Mouse (Mus musculus) forebrain, embryonic 11.5 days (tissue): ENCODE data around the gene AC170998.1. TPM values are rescaled to one million over a fixed set of nuclear protein-coding genes. Genes with fewer than 3 reads are reported as not detected.
"Not testable (repeated sequence)": the region's sequence is repeated elsewhere in the genome, so short reads cannot be mapped to it uniquely, and the experiment has no call there.

ENCODE experiments used
- ATAC-seq: fragments of 200-750 bp; cut with Nextera tagmentation; replicated peaks from 2 replicates; pipeline ENCODE4 v1.8.0; 2017; ENCODE audit warnings: moderate TSS enrichment; ENCODE audit not compliant: low FRiP score
- DNase-seq: peaks from one replicate; pipeline ENCODE4 v3.0.0-alpha.2; 2017; ENCODE audit warnings: low spot score
- H3K27ac ChIP-seq: fragments of 300-500 bp; sonication (generic); 2 replicates; pipeline ENCODE4 v1.5.1; 2014; ENCODE audit warnings: low read depth, low read length
- H3K27me3 ChIP-seq: fragments of 300-500 bp; sonication (generic); 2 replicates; pipeline ENCODE4 v1.6.1; 2014; ENCODE audit warnings: mild to moderate bottlenecking, low read length, mixed read lengths; ENCODE audit not compliant: control insufficient read depth, insufficient read depth
- H3K36me3 ChIP-seq: fragments of 300-500 bp; sonication (generic); 2 replicates; pipeline ENCODE4 v1.6.1; 2014; ENCODE audit warnings: mild to moderate bottlenecking, low read length, moderate library complexity, mixed read lengths; ENCODE audit not compliant: control insufficient read depth, insufficient read depth
- H3K4me1 ChIP-seq: fragments of 300-500 bp; sonication (generic); replicated peaks from 2 replicates; pipeline ENCODE4 v1.6.1; 2014; ENCODE audit warnings: low read length, mixed read lengths; ENCODE audit not compliant: control insufficient read depth, insufficient read depth
- H3K4me2 ChIP-seq: fragments of 300-500 bp; sonication (generic); 2 replicates; pipeline ENCODE4 v1.6.1; 2014; ENCODE audit warnings: low read depth, mild to moderate bottlenecking, low read length, moderate library complexity, mixed read lengths; ENCODE audit not compliant: severe bottlenecking
- H3K4me3 ChIP-seq: fragments of 300-500 bp; sonication (generic); 2 replicates; pipeline ENCODE4 v1.5.1; 2014; ENCODE audit warnings: low read depth, low read length
- H3K9ac ChIP-seq: fragments of 300-500 bp; sonication (generic); 2 replicates; pipeline ENCODE4 v1.6.1; 2014; ENCODE audit warnings: low read length
- H3K9me3 ChIP-seq: fragments of 300-500 bp; sonication (generic); 2 replicates; pipeline ENCODE4 v1.6.1; 2016; ENCODE audit warnings: low read length, mixed read lengths; ENCODE audit not compliant: control insufficient read depth
- WGBS: fragments of 180-500 bp; shearing (Covaris S2); extraction: QIAGEN DNeasy Blood & Tissue Kit; methylation state at CpG from one replicate; pipeline ENCODE4 v1.1.7; 2014; 5-methylcytosine and 5-hydroxymethylcytosine counted together
- polyA plus RNA-seq: library from polyadenylated mRNA; unstranded; fragments of >200 nt; fragmentation: Nextera tagmentation; extraction: Ambion mirVana; gene quantifications from 2 replicates; pipeline ENCODE4 v1.2.1, GENCODE M21; 2014

Gene AC170998.1
- polyA plus RNA-seq, 1 experiment from 2014 or later = 3.0 TPM

DNA sequence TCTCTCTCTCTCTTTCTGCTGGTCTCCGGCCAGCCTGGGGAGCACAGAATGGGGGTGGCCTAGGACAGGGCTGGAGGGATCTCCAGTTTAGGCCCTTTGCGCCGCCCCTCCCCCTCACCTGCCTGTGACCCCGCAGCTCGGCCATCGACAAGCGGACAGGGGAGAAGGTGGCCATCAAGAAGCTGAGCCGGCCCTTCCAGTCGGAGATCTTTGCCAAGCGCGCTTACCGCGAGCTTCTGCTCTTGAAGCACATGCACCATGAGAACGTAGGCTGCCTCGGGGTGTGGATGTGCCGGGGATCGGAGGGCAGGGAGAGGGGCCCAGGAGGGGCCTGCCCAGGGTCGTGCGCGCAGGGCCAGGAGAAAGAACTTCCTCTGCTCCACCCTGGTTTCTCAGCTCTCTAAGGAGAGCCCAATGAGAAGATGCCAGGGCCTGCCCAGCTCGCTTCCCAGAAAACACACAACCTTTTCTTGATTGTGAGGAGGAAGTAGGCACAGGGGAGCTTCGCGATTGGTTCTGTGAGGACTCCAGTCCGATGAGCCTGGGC lies 44.1 kb downstream of the AC170998.1 start:
- peak overlapping the region; percentile 35 for H3K4me3 ChIP-seq
- H3K27ac ChIP-seq = no peak overlapping the region
- DNase-seq (peak; percentile 58), ATAC-seq (no peak)
- H3K27me3 ChIP-seq = peaks cover 24% of the 10 kb centered on the region
- peaks cover 7% of the 10 kb centered on the region; the same call in 1 of the 2 replicates for H3K4me1 ChIP-seq
- no peaks in the 10 kb centered on the region for H3K36me3 ChIP-seq
- WGBS = 4% methylated on average over 24 of the region's 24 CpGs
- H3K9me3 ChIP-seq = no peaks in the 10 kb centered on the region
- H3K4me2 ChIP-seq = peak overlapping the region; percentile 69
- H3K9ac ChIP-seq = peak overlapping the region; percentile 27; the same call in 1 of the 2 replicates

DNA sequence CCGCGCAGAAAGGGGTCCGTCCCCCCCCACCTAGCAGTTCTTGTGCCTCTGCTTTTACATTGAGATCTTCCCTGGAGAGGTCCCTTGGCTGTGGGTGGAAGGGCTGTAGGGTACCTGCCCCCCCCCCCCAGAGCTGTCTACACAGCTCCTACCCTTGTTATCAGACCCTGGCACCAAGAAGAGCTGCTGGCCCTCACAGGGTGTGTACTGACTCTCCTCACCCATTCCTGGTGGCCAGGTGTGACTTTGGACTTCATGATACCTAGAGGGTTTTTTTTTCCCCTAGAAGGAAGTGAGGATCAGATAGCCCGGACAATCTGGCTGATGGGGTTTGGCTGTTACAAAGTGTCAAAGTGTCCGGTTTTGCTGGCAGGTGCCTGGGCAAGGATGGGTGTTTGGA lies 45.4 kb downstream of the AC170998.1 start:
- Histone ChIP-seq H3K36me3 (no peaks in the 10 kb centered on the region), H3K4me3 (no peak overlapping the region), H3K27ac (no peak overlapping the region), H3K27me3 (peaks cover 24% of the 10 kb centered on the region), H3K4me1 (peaks cover 7% of the 10 kb centered on the region; the same call in 1 of the 2 replicates), H3K9ac (no peak overlapping the region), H3K9me3 (no peaks in the 10 kb centered on the region), H3K4me2 (no peak overlapping the region)
- WGBS = 94% methylated on average over 5 of the region's 5 CpGs
- no peak for ATAC-seq
- no peak for DNase-seq

DNA sequence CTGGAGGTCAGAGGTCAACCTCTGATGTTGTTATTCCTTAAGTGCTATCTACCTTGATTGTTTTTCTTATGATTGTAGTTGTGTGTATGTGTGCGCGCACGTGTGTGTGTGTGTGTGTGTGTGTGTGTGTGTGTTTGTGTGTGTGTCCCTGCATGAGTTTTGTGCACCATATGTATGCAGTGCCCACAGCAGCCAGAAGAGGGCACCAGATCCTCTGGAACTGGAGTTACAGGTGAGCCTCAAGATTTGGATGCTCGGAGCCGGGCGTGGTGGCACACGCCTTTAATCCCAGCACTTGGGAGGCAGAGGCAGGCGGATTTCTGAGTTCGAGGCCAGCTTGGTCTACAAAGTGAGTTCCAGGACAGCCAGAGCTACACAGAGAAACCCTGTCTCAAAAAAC lies 48.4 kb downstream of the AC170998.1 start:
- H3K4me3 ChIP-seq, ATAC-seq, H3K27ac ChIP-seq, DNase-seq, H3K36me3 ChIP-seq, H3K4me1 ChIP-seq, H3K4me2 ChIP-seq, H3K9me3 ChIP-seq, H3K9ac ChIP-seq: not testable (repeated sequence)
- 96% methylated on average over 8 of the region's 9 CpGs for WGBS
- H3K27me3 ChIP-seq = peaks cover 12% of the 10 kb centered on the region

DNA sequence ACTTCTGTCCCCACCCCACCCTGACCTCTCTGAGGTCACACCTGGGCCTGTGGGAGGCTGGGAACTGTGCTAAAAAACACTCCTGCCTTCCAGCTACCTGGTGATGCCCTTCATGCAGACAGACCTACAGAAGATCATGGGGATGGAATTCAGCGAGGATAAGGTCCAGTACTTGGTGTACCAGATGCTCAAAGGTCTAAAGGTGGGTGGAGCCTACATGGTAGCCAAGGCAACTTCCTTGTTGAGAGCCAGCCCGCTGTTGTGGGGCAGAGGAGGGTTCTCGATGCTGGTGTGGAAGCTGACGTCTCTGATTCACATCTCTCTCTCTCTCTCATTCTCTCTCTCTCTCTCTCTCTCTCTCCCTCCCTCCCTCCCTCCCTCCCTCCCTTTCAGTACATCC lies 49.3 kb downstream of the AC170998.1 start:
- DNase-seq (no peak), ATAC-seq (no peak)
- no peak overlapping the region for H3K4me2 ChIP-seq
- H3K9ac ChIP-seq = no peak overlapping the region
- H3K4me1 ChIP-seq = 0 out of 2 replicates have a peak, but pooled peaks cover under 1% of the 10 kb centered on the region
- no peak overlapping the region for H3K4me3 ChIP-seq
- H3K27me3 ChIP-seq = peaks cover 8% of the 10 kb centered on the region; the same call in 1 of the 2 replicates
- WGBS = 86% methylated on average over 4 of the region's 4 CpGs
- no peaks in the 10 kb centered on the region for H3K9me3 ChIP-seq
- no peaks in the 10 kb centered on the region for H3K36me3 ChIP-seq
- H3K27ac ChIP-seq = no peak overlapping the region

Other genes starting within 250 kb of the AC170998.1 start
- gene Fkbp5, start 208.6 kb upstream of the AC170998.1 start, polyA plus RNA-seq = 11.4 and 11.5 TPM in 2 replicates
- gene Armc12, start 195.3 kb upstream of the AC170998.1 start, polyA plus RNA-seq = not detected in 2 replicates
- not detected in 2 replicates for gene Clpsl2, start 176.7 kb upstream of the AC170998.1 start, polyA plus RNA-seq
- not detected in 2 replicates for gene Clps, start 165.3 kb upstream of the AC170998.1 start, polyA plus RNA-seq
- 0.84 and 1.5 TPM in 2 replicates for gene Lhfpl5, start 150.4 kb upstream of the AC170998.1 start, polyA plus RNA-seq
- gene Srpk1, start 103.4 kb upstream of the AC170998.1 start, polyA plus RNA-seq = 135 and 141 TPM in 2 replicates
- gene Slc26a8, start 35.9 kb upstream of the AC170998.1 start, polyA plus RNA-seq = 0.49 and 1.0 TPM in 2 replicates
- gene Mapk14, start 34.8 kb upstream of the AC170998.1 start, polyA plus RNA-seq = 51.7 and 52.3 TPM in 2 replicates
- 2.3 and 2.7 TPM in 2 replicates for gene Mapk13, start 43.2 kb downstream of the AC170998.1 start, polyA plus RNA-seq
- 13.1 and 17.3 TPM in 2 replicates for gene Brpf3, start 75.0 kb downstream of the AC170998.1 start, polyA plus RNA-seq
- gene Pnpla1, start 132.3 kb downstream of the AC170998.1 start, polyA plus RNA-seq = not detected in 2 replicates
- 0.16 and 0.19 TPM in 2 replicates for gene 4930539E08Rik, start 189.2 kb downstream of the AC170998.1 start, polyA plus RNA-seq
- gene Pxt1, start 217.8 kb downstream of the AC170998.1 start, polyA plus RNA-seq = 0.28 TPM in 1 of 2 replicates, not detected in the other
- gene Kctd20, start 225.9 kb downstream of the AC170998.1 start, polyA plus RNA-seq = 112 and 116 TPM in 2 replicates